Mouse (Mus musculus): Measurements from ENCODE around the gene Aurkb. TPM values are rescaled to one million over a fixed set of nuclear protein-coding genes. Genes with fewer than 3 reads are reported as not detected.

Gene Aurkb
- polyA plus RNA-seq, 3 experiments from 2014 or later, result 5.8 to 74.0 (median 12.9) TPM

DNA sequence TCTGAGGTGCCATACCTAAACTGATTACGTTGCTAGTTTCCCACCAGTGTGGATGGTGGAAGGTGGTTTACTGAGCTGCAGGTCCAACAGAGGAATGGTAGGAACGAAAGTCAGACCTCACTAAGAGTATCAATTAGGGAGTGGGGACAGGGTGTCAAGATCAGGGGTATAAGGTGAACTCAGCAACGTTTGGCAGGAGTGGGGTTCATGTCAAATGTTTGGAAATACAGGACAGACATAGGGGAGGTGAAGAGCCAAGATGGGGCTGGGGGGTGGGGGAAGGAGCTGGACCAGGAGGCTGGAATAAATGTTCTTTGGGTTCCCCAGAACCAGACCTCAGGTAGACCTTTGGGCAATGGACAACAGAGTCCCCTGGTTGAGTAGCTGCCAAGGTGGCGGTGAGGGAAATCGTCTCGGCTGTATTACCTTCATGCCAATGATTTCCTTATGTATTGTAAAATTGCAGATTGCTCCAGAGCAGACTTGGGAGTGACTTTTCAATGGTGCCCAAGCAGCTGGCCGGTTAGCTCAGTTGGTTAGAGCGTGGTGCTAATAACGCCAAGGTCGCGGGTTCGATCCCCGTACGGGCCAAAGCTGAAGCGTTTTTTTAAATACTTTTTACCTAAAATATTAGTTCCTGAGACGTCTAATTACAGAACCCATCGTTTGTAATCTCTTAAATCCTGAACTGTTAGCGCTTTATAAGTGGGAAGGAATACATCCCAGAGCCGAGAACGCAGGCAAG lies 8.8 kb upstream of the Aurkb start:
- ATAC-seq, result no peak

DNA sequence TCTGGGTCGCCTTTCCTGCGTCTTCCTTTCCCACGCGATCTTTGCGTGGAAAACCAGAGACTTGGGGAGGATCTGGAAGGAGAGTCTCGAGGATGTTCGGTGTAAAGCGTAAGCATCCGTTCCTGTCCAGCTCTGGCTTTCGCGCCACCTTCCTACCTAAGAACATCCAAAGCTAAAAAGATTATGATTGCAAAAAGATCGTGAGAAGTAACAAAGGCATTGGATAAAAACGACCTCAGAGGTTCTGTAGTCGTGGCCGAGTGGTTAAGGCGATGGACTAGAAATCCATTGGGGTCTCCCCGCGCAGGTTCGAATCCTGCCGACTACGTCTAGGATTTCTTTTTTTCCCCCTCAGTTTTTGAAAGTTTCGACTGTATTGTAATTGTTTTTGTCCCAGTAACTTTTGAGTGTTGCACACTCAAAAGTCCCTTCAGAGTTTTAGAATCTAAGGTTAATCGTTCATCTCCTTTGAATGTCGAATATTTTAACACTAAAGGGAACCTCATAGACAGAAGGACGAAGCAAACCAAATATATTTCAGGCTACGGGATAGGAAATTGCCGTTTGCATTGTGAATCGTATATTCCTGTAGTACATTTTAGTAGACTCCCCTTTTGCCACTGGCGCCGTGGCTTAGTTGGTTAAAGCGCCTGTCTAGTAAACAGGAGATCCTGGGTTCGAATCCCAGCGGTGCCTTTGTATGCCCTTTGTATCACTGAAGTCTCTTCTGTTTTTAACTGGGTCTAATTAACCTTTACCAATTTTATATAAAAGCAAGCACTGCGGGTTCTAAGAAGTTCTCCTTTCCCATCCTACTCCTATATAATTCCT lies 8.0 kb upstream of the Aurkb start:
- ATAC-seq, result no peak

DNA sequence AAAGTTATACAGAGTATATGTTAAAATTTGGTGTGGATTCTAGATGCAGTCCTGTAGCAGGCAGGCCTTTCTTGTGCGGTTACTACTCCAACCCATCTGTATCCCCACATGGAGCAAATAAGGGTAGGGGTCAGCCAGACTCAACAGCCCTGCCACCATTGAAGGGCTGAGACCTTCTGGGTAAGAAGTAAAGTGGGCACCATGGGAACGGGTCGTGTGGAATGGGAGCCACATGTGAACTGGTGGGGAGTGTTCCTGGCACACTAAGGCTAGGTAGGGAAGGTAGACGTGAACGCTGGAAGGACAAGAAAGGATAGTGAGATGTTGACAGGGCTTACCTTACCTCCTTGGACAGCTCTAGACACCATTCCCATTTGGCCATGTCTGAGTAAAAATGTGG lies 7.3 kb upstream of the Aurkb start:
- no peak for ATAC-seq

DNA sequence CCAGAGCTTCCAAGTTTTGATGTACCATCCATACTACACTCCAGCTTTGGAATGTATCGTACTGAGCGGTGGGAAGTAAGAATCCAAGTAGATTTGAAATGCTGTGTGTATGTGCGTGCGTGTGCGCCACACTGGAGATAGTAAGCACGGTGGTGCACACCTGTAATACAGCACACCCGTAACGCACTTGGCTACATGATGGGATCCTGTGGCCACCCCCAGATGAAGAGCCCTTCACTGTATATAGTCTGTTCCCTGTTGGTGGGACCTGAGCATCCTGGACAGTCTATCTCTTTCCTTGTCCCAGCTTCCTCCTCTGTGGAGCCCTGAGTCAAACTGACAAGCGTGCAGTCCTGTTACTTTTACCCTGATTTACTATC lies 938 bp downstream of the Aurkb start:
- ATAC-seq, result no peak

DNA sequence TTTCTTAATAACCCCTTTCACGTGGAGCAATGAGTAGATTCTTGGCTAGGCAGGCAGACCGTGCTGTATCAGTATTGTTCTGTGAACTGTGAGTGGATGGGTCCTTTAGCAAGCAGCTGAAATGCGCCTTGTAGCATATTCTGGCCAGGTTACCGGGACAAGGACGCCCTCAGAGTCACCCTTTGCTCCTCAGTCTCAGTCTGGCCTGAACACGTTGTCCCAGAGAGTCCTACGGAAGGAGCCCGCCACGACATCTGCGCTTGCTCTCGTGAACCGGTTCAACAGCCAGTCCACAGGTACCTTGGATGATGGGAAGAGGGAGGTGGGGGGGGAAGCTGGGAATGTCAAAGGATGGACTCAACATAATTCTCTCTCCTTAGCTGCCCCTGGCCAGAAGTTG lies 2.1 kb downstream of the Aurkb start:
- ATAC-seq, result no peak

DNA sequence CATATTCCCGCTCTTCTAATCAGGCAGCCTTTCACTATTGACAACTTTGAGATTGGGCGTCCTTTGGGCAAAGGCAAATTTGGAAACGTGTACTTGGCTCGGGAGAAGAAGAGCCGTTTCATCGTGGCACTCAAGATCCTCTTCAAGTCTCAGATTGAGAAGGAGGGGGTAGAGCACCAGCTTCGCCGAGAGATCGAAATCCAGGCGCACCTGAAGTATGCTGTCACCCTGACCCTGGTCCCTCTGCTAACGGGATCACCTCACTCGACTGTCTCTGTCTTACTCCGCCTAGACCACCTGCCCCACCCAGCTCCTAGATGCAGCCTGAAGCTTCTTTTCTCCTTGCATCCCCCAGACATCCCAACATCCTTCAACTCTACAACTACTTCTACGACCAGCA lies 2.7 kb downstream of the Aurkb start:
- no peak for ATAC-seq

DNA sequence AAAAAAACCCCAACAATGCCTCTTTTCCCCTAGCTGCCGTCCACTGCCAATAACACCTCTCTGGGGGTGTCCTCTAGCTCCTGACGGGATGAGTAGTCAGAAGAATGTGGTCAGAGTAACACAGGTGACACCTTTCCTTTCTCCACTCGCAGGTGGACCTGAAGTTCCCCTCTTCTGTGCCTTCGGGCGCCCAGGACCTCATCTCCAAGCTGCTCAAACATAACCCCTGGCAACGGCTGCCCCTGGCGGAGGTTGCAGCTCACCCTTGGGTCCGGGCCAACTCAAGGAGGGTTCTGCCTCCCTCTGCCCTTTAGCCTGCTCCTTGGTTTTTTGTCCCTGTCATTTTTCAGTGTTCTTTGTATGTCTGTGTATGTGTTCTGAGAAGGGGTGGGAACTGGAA lies 5.3 kb downstream of the Aurkb start:
- no peak for ATAC-seq

DNA sequence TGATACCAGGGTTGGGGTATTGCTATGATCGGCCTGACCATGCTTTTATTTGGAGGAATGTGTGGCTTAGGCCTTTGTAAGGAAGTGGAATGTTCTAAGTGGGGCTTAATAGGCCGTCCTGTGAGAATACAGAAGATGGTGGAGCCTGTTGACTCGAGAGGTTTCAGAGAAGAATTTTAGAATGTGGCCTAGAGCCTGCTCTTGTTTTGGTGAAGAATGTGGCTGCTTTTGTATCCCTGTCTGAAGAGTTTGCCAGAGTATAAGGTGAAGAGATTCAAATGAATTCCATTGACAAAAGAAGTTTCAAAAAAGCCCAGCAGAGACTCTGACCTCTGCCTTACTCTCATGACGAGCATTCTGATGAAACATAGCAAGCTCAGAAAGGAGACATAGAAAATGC lies 6.3 kb downstream of the Aurkb start:
- ATAC-seq, result no peak

DNA sequence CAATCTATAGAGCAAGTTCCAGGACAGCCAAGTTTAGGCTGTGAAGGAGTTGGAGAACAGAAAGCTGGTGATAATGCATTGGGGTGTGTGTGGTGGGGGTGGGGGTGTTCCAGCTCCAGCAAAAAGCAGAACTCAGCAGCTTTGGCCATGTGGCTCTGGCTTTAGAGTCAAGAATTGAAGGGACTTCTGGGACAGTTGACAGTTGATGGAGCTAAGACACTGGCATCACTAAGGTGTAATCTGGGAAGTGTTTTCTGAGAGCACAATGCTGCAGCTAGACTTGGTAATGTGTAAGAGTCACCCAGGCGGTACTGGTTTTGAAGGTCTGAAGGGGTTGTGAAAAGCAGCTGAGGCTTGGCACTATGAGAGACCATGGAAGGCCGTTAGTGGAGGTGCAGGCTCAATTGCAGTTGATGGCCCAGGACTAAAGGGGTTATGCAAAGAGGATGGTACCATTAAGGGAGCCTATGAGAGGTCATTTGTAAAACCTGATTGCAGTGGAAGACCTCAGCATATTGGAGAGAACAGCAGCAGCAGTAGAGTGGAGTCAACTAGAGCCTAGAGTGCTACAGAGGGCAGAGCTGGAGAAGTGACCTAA lies 7.5 kb downstream of the Aurkb start:
- no peak for ATAC-seq

DNA sequence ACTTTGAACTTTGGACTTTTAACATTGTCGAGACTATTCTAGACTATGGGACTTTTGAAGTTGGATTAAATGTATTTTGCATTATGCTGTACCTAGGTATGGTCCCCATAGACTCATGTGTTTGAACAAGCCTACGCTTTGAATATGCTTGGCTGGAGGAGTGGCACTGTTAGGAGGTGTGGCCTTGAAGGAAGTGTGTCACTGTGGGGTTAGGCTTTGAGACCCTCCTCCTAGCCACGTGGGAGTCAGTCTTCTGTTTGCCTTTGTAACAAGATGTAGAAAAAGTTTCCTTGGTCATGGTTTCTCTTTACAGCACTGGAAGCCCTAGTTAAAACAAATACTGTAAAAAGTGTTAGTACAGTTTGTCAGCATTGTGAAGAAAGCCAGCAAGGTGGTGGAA lies 8.4 kb downstream of the Aurkb start:
- no peak for ATAC-seq

DNA sequence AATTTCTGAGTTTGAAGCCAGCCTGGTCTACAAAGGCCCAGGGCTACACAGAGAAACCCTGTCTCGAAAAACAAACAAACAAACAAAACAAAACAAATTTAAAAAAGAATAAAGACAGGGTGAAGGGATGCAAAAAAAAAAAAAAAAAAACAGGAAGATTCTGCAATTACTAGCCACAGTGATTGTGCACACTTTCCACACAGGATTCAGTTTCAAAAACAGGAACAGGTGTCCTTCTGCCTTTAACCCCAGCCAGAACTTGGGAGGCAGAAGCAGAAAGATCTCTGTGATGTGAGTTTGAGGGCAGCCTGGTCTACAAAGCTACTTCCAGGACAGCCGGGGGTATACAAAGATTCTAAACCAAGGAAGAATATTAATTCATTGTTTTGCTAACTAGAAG lies 12.8 kb downstream of the Aurkb start:
- ATAC-seq, result no peak

DNA sequence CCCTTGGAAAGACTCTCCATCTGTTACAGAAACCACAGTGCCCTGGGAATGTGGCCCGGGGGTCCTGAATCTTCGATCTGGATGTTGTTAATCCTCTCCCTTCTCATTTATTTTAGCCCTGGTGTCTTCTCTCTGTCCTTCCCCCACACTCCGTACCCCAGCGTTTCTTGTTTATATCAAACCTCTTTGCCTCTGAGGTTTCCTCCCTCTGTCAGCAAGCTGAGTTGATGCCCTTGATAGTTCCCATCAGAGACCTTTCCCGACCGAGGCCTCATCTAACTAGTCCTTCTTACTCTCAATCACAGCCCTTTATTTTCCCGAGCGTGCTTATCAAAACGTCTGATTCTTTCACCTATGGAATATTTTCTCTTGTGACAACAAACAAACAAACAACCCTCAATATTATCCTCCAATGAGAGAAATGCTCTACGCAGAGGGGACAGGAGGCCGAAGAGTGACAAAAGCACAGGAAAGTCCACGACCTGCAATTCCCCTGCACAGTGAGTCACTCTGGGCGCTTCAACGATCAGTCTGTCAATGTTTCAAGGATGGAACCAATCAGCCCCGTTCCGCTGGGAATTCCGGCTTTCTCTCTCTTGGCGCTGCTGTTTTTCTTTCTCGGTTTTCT lies 13.4 kb downstream of the Aurkb start:
- ATAC-seq, result no peak

DNA sequence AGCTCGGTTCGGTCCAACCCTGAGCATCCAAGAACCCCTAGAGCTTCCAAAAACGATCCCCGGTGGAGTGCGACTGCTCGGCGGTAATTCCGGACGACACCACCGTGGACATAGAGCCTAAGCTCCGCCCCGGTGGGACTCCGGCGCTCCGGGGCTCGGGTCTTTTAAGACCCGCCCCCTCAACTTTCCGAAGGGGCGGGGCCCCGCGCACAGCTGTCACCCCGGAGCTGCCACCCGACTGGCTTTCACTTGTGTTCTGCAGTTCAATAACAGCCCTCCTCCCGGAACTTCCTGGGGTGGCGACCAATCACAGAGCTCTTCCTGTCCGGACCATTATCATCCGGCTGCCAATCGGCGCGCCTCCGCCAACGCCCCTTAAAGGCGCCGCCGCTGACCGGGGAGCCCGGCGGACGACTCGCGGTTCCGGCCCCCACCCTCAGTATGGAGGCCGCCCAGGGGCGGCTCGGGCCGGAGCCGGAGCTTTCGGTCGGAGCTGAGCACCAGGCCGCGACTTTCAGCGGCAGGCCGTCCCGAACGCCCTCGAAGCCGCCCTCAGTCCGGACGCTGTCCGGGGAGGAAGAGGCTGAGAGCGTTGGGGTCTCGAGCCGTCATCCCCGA lies 14.0 kb downstream of the Aurkb start, which contains the start of gene Borcs6:
Gene Borcs6 (plus strand): TSS at position 361 of the 618 bp plus-strand sequence.
- peak; percentile 88 for ATAC-seq

DNA sequence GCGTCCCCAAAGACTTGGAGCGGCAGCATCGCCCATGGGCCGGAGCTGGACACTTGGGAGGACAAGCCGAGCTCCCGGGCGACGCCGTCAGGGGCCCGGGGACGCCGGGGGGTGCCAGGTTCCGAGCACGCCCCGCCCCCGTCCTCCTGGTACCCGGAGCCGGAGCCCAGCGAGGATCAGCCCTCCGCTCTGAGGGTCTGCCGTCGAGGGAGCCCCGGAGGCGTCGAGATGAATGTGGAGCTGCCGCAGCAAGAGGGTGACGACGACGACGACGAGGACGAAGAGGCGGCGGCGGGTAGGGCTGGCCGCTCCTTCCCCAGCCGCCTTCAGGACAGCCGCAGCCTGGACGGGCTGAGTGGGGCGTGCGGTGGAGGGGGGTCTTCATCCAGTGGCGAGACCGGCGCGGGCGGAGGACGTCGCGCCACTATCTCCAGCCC lies 14.5 kb downstream of the Aurkb start:
- peak; percentile 12 for ATAC-seq

DNA sequence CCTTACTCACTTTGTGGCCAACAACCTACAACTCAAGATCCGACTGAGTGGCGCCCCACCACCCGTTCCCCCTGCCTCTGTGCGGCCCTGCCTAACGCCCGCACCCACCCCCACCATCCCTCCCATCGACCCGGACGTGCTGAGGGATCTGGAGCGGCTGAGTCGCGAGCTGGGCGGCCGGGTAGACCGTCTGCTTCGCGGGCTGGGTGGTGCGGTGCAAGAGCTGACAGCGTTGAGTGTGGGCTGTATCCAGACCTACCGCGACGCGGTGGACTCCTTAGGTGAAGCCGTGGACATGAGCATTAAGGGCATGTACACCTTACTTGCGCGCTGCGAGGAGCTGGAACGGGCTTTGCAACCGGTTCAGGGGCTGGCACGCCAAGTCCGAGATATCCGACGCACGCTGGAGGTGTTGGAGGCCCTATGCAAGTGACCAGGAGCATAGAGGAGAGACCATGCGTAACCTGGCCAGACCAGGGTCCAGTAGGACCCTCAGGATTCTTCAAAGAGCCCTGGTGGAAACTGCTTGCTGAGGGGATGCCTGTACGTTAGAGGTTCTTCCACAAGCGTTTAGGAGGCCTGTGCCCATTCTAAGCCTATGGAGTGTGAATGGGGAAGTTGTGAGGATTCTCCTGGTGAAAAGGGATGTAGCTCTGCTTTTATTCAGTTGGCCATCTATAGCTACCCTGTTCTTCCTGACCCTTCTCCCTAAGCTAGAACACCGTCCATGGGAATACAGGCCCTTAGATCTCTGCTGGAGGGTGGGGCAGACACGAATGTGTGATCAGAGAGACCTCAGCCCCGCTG lies 15.2 kb downstream of the Aurkb start:
- ATAC-seq, result no peak

DNA sequence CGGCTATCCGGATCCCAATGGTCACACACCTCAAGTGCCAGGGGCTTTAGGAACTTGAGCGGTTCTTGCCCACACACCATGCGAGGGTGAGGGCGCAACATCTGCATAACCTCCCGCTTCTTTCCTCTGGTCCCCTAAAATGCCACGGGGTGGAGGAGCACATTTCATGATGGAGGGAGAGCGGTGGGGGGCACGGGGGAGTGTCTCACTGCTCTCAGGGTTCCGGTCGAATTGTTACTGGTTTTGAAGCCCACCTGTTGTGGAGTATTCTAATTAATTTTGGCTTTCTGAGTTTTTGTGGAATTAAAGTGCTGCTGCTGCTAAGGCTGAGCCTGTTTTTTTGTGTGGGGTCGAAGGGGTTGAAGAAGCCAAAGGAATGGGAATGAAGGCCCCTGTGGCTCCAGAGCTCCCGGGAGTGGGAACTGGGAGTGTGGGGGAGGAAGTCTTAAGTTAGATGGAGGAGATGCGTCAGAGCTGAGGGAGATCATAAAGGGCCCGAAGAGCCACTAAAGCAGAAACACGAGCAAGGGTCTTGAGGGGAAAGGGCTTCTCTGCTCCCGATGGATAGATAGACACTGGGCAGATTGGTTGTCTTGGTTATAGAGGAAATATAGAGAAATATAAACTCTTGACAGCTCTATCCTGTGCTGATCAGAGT lies 15.9 kb downstream of the Aurkb start:
- ATAC-seq, result no peak

DNA sequence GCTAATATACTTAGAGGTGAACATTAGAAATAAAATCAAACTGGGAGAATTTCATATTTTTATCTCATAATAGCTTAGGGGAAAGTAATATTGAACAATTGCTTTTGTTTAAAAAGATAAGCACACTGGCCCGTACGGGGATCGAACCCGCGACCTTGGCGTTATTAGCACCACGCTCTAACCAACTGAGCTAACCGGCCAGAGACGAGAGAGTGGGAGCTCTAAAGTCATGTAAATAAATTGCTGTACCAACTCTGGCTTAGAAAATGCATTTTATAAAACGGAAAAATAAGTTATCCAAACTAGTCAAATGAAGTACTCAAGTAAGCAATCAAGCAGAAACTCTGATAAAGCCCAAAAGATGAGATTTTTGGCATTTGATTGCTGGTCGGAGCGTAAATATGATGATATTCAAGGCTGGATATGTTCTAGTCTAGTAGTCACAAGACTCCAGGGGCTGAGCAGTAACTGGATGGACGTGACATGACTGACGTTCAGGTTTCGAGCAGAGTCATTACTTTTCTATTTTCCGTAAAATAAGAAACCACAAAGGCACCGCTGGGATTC lies 16.8 kb downstream of the Aurkb start:
- peak; percentile 3 for ATAC-seq

DNA sequence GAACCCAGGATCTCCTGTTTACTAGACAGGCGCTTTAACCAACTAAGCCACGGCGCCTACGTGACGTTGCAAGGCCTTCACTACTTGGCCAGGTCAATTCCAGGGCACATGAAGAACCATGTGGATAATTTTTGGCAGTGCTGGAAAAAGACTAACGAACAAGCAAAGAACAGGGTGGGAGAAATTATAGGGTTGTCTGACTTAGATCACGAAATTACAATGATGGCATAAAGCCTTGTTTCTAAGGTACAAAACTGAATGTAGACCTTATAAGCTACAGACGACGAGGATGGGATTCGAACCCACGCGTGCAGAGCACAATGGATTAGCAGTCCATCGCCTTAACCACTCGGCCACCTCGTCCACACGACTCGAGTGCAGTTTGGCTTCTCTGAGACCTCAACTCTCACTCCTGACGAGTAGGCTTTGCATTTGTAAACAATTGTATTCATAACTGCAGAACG lies 17.3 kb downstream of the Aurkb start:
- ATAC-seq, result peak; percentile 42

DNA sequence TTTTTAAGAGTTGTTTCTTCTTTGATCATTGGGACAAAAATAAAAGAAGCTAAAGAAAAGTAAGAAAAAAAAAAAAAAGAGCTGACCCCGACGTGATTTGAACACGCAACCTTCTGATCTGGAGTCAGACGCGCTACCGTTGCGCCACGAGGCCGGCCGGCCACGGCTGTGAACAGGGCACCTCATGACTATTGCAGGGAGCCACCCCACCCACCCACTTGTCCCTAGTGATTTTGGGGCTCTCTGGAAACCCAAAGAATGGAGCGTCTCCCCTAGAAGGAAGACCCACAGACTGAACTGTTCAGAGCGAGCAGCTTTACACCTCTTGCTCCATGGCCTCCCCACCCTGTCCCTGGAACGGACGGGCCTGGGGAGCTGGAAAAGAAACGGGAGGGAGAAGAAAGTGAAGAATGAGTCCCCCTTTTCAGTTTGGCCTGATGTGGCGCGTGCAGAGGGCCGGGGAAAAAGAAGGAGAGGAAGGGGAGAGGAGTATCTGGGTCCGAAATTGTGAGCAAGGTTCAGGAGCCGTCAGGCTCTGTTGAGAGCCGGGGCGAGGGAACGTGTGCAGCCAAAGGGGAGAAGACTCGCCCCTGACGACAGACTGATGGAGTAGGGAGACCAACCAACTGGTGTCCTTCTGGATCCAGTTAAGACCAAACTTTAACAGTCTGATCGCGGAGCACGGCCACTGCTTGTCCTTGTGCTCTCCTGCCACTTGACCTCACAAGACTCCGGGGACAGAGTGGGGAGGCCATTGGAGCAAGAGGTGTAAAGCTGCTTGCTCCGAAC lies 18.2 kb downstream of the Aurkb start:
- ATAC-seq, result peak; percentile 19

Measured in inflammation-experienced regulatory T-cells, adult 6 months (primary cell).